Mouse (Mus musculus): ENCODE results near the gene Pdyn.

Pdyn gene

GRCm38 (mm10) chr2:129658796-129659195, 40.8 kb downstream of the Pdyn start:
- in situ Hi-C loops (cut with MboI; ENCODE audit: low sequenced_read_pairs): no loop called here

GRCm38 (mm10) chr2:129655033-129655432, 44.6 kb downstream of the Pdyn start:
- in situ Hi-C loops (cut with MboI; ENCODE audit: low sequenced_read_pairs): no loop called here

DNA sequence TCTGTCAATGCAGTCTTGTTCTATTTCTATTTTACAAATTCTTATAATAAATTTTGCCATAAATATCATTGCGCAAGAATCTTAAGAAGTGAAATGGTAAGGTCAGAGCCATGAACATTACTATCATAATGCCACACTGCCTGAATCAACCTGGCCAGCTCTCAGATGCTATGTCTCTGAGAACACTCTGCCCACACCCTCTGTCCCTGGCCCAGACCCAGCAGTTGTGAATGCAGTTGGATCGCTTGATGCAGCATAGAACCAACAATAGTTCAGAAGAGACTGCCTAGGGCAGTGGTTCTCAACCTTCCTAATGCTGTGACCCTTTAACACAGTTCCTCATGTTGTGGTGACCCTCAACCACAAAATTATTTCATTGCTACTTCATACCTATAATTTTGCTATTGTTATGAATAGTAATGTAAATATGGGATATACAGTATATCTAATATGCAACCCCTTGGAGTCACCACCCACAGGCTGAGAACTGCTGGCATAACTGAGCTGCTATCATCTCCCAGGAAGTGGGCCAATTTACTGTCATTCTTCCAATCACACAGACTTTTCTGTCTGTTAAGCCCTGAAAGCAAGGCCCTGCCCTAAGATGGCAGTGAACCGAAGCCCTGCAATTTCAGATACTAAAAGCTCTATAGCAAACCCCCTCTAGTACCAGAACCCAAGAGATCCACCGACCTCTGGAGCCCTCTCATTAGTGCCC, 45.3 kb downstream of the Pdyn start:
- in situ Hi-C loops (cut with MboI; ENCODE audit: low sequenced_read_pairs): no loop called here

- in situ Hi-C loops (cut with MboI; ENCODE audit: low sequenced_read_pairs): no loop called here
These were observed 46.0 kb downstream of the Pdyn start for GRCm38 (mm10) chr2:129653632-129654031.

GRCm38 (mm10) chr2:129652616-129653015, 47.0 kb downstream of the Pdyn start:
- in situ Hi-C loops (cut with MboI; ENCODE audit: low sequenced_read_pairs): no loop called here

Data from CH12F3 (cell line).